Mouse (Mus musculus) mouse embryonic stem cell (cell line): ENCODE data around the gene Tmem108.

Source experiments
- in situ Hi-C, 2 experiments: fragments of 300-500 bp; cut with MboI; formaldehyde crosslinking; loops; 1 replicate in 1 of 2; 3 replicates in 1 of 2; pipeline ENCODE4 v1.14.3; 2019 to 2020; ENCODE audit warnings: low sequenced_read_pairs in 2 of 2, low pct_unique_long_range_greater_than_20kb in 1 of 2, mixed read lengths in 1 of 2; ENCODE audit not compliant: unreplicated experiment in 1 of 2

The Tmem108 gene

GRCm38 (mm10) chr9:103729716-103730115, 31.9 kb downstream of the Tmem108 start:
- in situ Hi-C loops, result no loop called here

DNA sequence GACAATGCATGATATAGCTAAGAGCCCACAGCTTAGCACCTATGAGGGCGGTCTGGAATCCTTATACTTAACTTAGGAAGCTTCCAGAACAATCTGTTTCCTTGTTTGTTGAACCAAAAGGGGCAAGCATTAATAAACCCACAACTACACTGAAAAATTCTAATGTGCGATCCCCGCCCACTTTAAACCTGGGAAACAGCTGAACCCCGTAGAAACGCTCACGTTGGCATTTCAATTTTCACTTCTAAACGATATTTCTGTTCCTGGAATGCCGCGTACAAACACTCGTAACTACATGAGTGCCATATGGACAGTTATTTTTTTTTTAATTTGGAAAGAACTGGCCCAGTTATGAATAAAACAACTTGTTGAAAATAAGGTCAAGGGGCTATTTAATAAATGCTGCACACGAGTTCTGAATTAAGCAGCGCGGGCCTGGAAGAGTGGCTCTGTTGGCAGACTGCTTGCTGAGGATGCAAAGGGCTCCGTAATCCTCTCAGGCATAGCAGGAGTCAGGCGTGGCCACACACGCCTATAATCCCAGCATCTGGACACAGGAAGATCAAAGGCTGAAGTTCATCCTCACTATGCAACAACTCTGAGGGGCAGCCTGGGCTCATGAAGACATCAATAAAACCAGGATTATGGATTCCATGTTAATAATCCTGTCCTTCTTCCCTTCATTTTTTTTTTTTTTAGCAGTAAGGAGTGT, 34.7 kb downstream of the Tmem108 start:
- in situ Hi-C loops, result no loop called here

GRCm38 (mm10) chr9:103725497-103725896, 36.1 kb downstream of the Tmem108 start:
- in situ Hi-C loops, result no loop called here

GRCm38 (mm10) chr9:103721486-103721885, 40.2 kb downstream of the Tmem108 start:
- in situ Hi-C loops, result no loop called here

DNA sequence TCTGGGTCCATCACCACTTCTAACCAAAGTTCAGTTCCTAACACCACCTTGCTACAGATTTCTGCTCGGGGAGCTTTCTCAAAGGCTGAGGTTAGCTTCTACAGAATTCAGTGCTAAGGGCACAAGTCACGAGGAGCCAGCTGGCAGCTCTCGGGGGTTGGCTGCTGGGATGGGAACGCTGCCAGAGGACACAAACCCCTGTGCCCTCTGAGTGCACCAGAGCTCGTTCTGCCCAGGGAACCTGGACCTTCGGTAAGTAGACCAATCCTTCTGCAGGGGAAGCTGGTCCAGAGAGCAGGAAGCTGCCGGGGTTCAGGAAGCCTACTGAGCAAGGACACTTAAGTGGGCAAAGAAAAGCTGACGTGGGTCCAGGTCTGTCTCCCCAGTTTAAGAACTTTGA, 40.6 kb downstream of the Tmem108 start:
- in situ Hi-C loops, result no loop called here

- in situ Hi-C loops, result no loop called here
Observed at GRCm38 (mm10) chr9:103720021-103720420, 41.6 kb downstream of the Tmem108 start.

- in situ Hi-C loops, result no loop called here
Observed at GRCm38 (mm10) chr9:103716002-103716401, 45.6 kb downstream of the Tmem108 start.

GRCm38 (mm10) chr9:103715352-103715751, 46.3 kb downstream of the Tmem108 start:
- in situ Hi-C loops, result no loop called here

GRCm38 (mm10) chr9:103713230-103713629, 48.4 kb downstream of the Tmem108 start:
- in situ Hi-C loops, result no loop called here

- in situ Hi-C loops, result no loop called here
Observed at GRCm38 (mm10) chr9:103712711-103713110, 48.9 kb downstream of the Tmem108 start.

DNA sequence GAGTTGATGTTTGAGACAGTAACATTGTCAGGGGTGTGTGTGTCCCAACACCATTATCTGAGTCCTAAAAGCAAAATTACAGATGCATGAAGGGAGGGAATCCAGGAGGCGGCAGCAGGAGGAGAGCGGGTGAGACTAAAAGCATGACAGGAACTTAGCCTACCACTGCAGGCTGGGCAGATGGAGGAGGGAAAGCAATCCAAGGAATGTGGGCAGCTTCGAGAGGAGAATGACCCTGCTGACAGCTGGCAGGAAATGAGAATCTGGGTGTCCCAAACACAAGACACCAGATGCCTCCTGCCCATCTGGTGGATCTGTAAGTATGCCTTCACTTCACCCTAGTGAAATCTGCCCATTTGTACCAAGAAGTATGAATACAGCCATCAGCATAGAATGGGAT, 51.9 kb downstream of the Tmem108 start:
- in situ Hi-C loops, result no loop called here

- in situ Hi-C loops, result no loop called here
Observed at GRCm38 (mm10) chr9:103708514-103709173, 53.0 kb downstream of the Tmem108 start.

DNA sequence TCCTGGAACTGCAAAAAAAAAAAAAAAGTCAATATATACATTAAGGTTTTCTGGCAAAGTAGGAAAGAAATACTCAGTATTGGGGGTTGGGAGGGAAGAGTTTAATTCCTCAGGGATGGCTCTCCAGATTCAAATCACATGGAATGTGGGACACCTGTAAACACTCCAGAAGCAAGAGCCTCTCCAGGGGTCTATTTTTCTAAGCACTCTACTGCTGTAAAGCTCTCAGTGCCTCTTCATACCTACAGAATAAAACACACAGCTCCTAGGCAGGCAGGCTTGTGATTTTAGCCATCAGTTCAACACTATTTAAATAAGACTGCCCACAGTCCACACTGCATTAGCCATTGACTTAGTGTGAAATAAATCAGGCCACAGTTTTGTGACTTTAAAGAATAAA, 53.8 kb downstream of the Tmem108 start:
- in situ Hi-C loops, result no loop called here

- in situ Hi-C loops, result no loop called here
Observed at GRCm38 (mm10) chr9:103707000-103707790, 54.4 kb downstream of the Tmem108 start.

GRCm38 (mm10) chr9:103705717-103706116, 55.9 kb downstream of the Tmem108 start:
- in situ Hi-C loops, result no loop called here

DNA sequence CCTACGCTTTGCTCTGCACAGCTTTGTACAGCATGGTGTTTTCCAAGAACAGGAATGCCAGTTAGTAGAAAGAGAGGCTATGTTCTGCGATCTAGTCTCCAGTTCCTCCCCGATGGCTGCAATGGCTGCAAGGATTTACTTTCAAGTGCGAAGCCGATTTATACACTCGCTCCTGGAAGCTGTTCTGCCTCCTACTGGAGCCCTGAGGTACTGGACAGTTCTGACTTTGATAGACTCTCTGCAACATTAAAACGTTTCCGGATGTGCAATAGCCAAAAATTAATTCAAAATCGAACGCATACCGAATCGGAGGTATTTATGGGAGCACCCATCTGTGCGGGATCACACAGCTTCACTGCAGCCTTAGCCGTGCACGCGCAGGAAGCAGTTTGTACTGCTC, 58.6 kb downstream of the Tmem108 start:
- in situ Hi-C loops, result no loop called here

DNA sequence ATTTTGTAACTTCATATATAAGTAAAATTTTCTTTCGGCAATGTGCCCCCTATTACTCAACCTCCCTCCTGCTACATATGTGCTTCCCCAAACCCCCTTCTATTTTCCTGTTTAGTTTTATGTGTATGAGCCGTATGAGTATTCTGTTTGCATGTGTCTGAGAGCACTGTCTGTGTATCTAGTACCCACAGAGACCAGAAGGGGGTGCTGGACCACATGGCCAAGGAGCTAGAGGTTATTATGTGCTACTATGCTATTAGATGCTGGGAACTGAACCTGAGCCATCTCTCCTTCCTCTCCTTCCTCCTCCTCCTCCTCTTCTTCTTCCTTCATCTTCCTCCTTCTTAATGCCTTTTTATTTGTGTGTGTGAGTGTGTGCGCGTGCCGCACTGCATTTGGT, 59.2 kb downstream of the Tmem108 start:
- in situ Hi-C loops, result no loop called here

DNA sequence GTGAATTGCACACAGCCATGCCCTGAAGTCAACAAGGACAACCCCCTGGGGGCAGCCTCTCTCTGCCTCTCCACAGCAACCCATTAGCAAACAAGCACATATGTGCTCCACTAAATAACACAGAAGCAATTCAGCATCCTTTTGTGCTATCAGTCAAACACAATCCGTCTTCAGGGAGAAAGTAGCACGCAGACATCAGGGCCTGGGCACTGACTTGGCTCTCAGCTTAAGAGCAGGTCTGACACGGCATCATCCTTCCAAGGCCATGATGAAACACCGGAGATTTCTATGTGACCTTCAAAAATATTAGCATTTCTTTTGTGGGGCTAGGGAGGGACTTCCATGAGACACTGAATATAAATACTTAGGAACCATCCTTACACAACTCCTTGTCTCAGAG, 60.2 kb downstream of the Tmem108 start:
- in situ Hi-C loops, result no loop called here

- in situ Hi-C loops, result no loop called here
Observed at GRCm38 (mm10) chr9:103700240-103700639, 61.4 kb downstream of the Tmem108 start.
